8 mouse cellular contexts compared by ENCODE assay signal in genomic region chr4:48585241-48586098, GRCm38 (mm10). TPM values are rescaled to one million over a fixed set of nuclear protein-coding genes. Genes with fewer than 3 reads are reported as not detected.
DNase-seq lines count a peak whose midpoint lies in the region; ATAC-seq and TF ChIP-seq lines count a peak whose summit lies in the region.

No protein-coding gene starts in this region.

- ATAC-seq in cerebellum, adult (ENCODE audit: insufficient number of reproducible peaks, low FRiP score, low TSS enrichment) = peak; percentile 49
- ATAC-seq in forebrain, embryonic 11.5 days (replicated peaks; ENCODE audit: low FRiP score) = peak; percentile 73
- peak; percentile 73 for ATAC-seq in hindbrain, postnatal 0 days
- ATAC-seq in limb, embryonic 13.5 days (ENCODE audit: low FRiP score, low read depth) = peak; percentile 74
- peak; percentile 68 for ATAC-seq in midbrain, embryonic 12.5 days (ENCODE audit: low FRiP score, low read depth)

- peak overlapping the region; percentile 97 for H3K9ac ChIP-seq in forebrain, embryonic 11.5 days (ENCODE audit: low read length)
- H3K9ac ChIP-seq in hindbrain, postnatal 0 days (replicated peaks; ENCODE audit: low read length) = peak overlapping the region; percentile 88
- peak overlapping the region; percentile 93 for H3K9ac ChIP-seq in limb, embryonic 13.5 days
- peak overlapping the region; percentile 99 for H3K9ac ChIP-seq in midbrain, embryonic 12.5 days (replicated peaks)

- H3K4me1 ChIP-seq in forebrain, embryonic 11.5 days (replicated peaks; ENCODE audit: control insufficient read depth, insufficient read depth, low read length) = peaks cover 10% of the 10 kb centered on the region; the same call in 1 of the 2 replicates
- H3K4me1 ChIP-seq in hindbrain, postnatal 0 days (ENCODE audit: insufficient read depth, low read length) = no peaks in the 10 kb centered on the region
- H3K4me1 ChIP-seq in limb, embryonic 13.5 days = peaks cover 10% of the 10 kb centered on the region
- peaks cover 36% of the 10 kb centered on the region for H3K4me1 ChIP-seq in midbrain, embryonic 12.5 days

- no peak for DNase-seq in cerebellum, adult 11 months
- peak; percentile 43 for DNase-seq in adipocyte (ENCODE audit: low spot score)
- peak; percentile 84 for DNase-seq in forebrain, embryonic 11.5 days (ENCODE audit: low spot score)
- DNase-seq in hindbrain, postnatal 0 days (ENCODE audit: low spot score) = peak; percentile 60
- peak; percentile 29 for DNase-seq in splenic B cell, adult 2 months (ENCODE audit: low read depth, low spot score)

- H3K9me3 ChIP-seq in forebrain, embryonic 11.5 days (ENCODE audit: control insufficient read depth, low read length) = peaks cover 4% of the 10 kb centered on the region; the same call in 1 of the 2 replicates
- no peaks in the 10 kb centered on the region for H3K9me3 ChIP-seq in hindbrain, postnatal 0 days (ENCODE audit: low read length)
- 0 out of 2 replicates have a peak, but pooled peaks cover 3% of the 10 kb centered on the region for H3K9me3 ChIP-seq in limb, embryonic 13.5 days
- no peaks in the 10 kb centered on the region for H3K9me3 ChIP-seq in midbrain, embryonic 12.5 days

- under 1% methylated on average over 57 of the region's 92 CpGs for WGBS in forebrain, embryonic 11.5 days
- 2% methylated on average over 62 of the region's 92 CpGs for WGBS in hindbrain, postnatal 0 days
- WGBS in limb, embryonic 13.5 days = 1% methylated on average over 77 of the region's 92 CpGs
- WGBS in midbrain, embryonic 12.5 days = under 1% methylated on average over 65 of the region's 92 CpGs

- no peaks in the 10 kb centered on the region for H3K27me3 ChIP-seq in forebrain, embryonic 11.5 days (ENCODE audit: control insufficient read depth, insufficient read depth, low read length)
- H3K27me3 ChIP-seq in hindbrain, postnatal 0 days (ENCODE audit: insufficient read depth, low read length) = no peaks in the 10 kb centered on the region
- H3K27me3 ChIP-seq in limb, embryonic 13.5 days = no peaks in the 10 kb centered on the region
- no peaks in the 10 kb centered on the region for H3K27me3 ChIP-seq in midbrain, embryonic 12.5 days
- no peaks in the 10 kb centered on the region; the same call in 1 of the 2 replicates for H3K27me3 ChIP-seq in splenic B cell, adult 2 months (ENCODE audit: control insufficient read depth, insufficient read depth, low read length, poor library complexity, severe bottlenecking)

- peak overlapping the region; percentile 92 for H3K4me3 ChIP-seq in forebrain, embryonic 11.5 days (ENCODE audit: low read depth, low read length)
- H3K4me3 ChIP-seq in hindbrain, postnatal 0 days (ENCODE audit: low read length) = peak overlapping the region; percentile 76
- H3K4me3 ChIP-seq in limb, embryonic 13.5 days = peak overlapping the region; percentile 93
- H3K4me3 ChIP-seq in midbrain, embryonic 12.5 days = peak overlapping the region; percentile 99

- no peak for TF ChIP-seq CTCF in hindbrain, postnatal 0 days (IDR thresholded peaks at IDR 0.05; ENCODE audit: low read depth)

- peaks cover 2% of the 10 kb centered on the region; the same call in 1 of the 2 replicates for H3K36me3 ChIP-seq in forebrain, embryonic 11.5 days (ENCODE audit: control insufficient read depth, insufficient read depth, low read length)
- no peaks in the 10 kb centered on the region for H3K36me3 ChIP-seq in hindbrain, postnatal 0 days (ENCODE audit: insufficient read depth, low read length)
- H3K36me3 ChIP-seq in limb, embryonic 13.5 days = no peaks in the 10 kb centered on the region
- H3K36me3 ChIP-seq in midbrain, embryonic 12.5 days = 0 out of 2 replicates have a peak, but pooled peaks cover 8% of the 10 kb centered on the region
- no peaks in the 10 kb centered on the region for H3K36me3 ChIP-seq in splenic B cell, adult 2 months (ENCODE audit: control insufficient read depth, insufficient read depth, low read length, poor library complexity, severe bottlenecking)

- H3K27ac ChIP-seq in forebrain, embryonic 11.5 days (ENCODE audit: low read depth, low read length) = peak overlapping the region; percentile 93
- H3K27ac ChIP-seq in hindbrain, postnatal 0 days = peak overlapping the region; percentile 94
- peak overlapping the region; percentile 93 for H3K27ac ChIP-seq in limb, embryonic 13.5 days
- peak overlapping the region; percentile 100 for H3K27ac ChIP-seq in midbrain, embryonic 12.5 days (replicated peaks)

- peak overlapping the region; percentile 78 for H3K4me2 ChIP-seq in forebrain, embryonic 11.5 days (ENCODE audit: low read depth, low read length, severe bottlenecking)
- peak overlapping the region; percentile 81 for H3K4me2 ChIP-seq in hindbrain, postnatal 0 days (ENCODE audit: low read depth, low read length)
- peak overlapping the region; percentile 90 for H3K4me2 ChIP-seq in limb, embryonic 13.5 days (replicated peaks)
- H3K4me2 ChIP-seq in midbrain, embryonic 12.5 days (replicated peaks) = peak overlapping the region; percentile 68

RNA-seq across cellular contexts. Expression of gene Tmeff1, which starts 0.5 kb away (rescaled TPM):
- polyA plus RNA-seq in forebrain, embryonic 11.5 days (2014; fragmentation: Nextera tagmentation; extraction: Ambion mirVana) = 124 and 138 TPM in 2 replicates
- 193 and 228 TPM in 2 replicates for total RNA-seq in hindbrain, postnatal 0 days (2014; rRNA removed)
- polyA plus RNA-seq in hindbrain, postnatal 0 days (2015; fragmentation: Nextera tagmentation; extraction: Ambion mirVana) = 181 and 195 TPM in 2 replicates
- 65.1 and 72.1 TPM in 2 replicates for polyA plus RNA-seq in limb, embryonic 13.5 days (2015; fragmentation: Nextera tagmentation; extraction: Ambion mirVana)
- polyA plus RNA-seq in midbrain, embryonic 12.5 days (2016; fragmentation: Nextera tagmentation; extraction: Ambion mirVana) = 268 and 311 TPM in 2 replicates

RNA-seq across cellular contexts. Expression of gene Msantd3, which starts 45.7 kb away (rescaled TPM):
- polyA plus RNA-seq in forebrain, embryonic 11.5 days (2014; fragmentation: Nextera tagmentation; extraction: Ambion mirVana) = 64.0 and 65.2 TPM in 2 replicates
- total RNA-seq in hindbrain, postnatal 0 days (2014; rRNA removed) = 25.1 and 28.1 TPM in 2 replicates
- 27.3 and 30.4 TPM in 2 replicates for polyA plus RNA-seq in hindbrain, postnatal 0 days (2015; fragmentation: Nextera tagmentation; extraction: Ambion mirVana)
- polyA plus RNA-seq in limb, embryonic 13.5 days (2015; fragmentation: Nextera tagmentation; extraction: Ambion mirVana) = 27.6 and 30.1 TPM in 2 replicates
- 65.5 and 68.0 TPM in 2 replicates for polyA plus RNA-seq in midbrain, embryonic 12.5 days (2016; fragmentation: Nextera tagmentation; extraction: Ambion mirVana)
